Mouse (Mus musculus) heart, adult 2 months (tissue): ENCODE measurements around the gene Ttc27.

Experiments
- EP300 ChIP-seq: fragments of 200-500 bp; IDR thresholded peaks from 2 replicates; pipeline ENCODE4 v1.6.1; 2011; ENCODE audit warnings: low read depth, low read length, control low read depth; ENCODE audit not compliant: insufficient read depth
- POLR2A ChIP-seq: fragments of 200-500 bp; IDR thresholded peaks from 2 replicates; pipeline ENCODE4 v1.6.1; 2011; ENCODE audit warnings: mild to moderate bottlenecking, low read depth, low read length, control low read depth; ENCODE audit not compliant: insufficient read depth

- no peak for TF ChIP-seq EP300
- TF ChIP-seq POLR2A = no peak
Measured at GRCm38 (mm10) chr17:74769390-74769811, 51.9 kb downstream of the Ttc27 start.
